Mouse (Mus musculus): ENCODE results near the gene Fut2.

DNA sequence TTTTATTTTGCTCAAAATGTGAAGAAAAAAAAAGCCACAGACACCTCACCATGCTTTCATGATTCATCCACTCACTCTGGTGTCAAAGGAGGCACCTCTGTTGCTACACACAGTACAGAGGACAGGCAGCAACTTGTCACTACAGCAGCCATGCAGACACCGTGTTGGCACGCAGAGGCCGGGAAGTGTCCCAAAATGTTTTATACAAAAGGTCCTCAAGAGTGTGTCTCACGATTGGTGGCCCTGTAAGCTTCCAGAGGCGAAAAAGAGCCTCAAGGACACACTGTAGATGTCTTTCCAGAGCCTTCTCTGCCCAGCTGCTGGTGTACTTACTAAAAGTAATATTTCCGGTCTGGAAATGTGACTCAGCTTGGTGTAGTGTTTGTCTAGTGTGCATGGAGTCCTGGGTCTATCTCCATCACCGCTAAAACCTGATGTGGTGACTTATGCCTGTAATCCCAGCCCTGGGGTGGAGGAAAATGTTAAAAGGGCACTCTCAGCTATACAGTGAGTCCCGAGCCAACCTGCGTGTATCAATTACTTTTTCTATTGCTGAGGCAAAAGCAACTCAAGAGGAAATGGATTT, 60.4 kb downstream of the Fut2 start:
- TF ChIP-seq CTCF (IDR thresholded peaks at IDR 0.05; ENCODE audit: control insufficient read depth, insufficient read depth, insufficient read length) (no peak), USF1 (IDR thresholded peaks at IDR 0.05; ENCODE audit: low read depth) (no peak), MAX (IDR thresholded peaks at IDR 0.05) (no peak), CEBPB (IDR thresholded peaks at IDR 0.05; ENCODE audit: low read depth) (no peak)

Data from C2C12 (cell line).